Mouse (Mus musculus) lung, adult 2 months (tissue): ENCODE measurements around the gene Chac1. TPM values are rescaled to one million over a fixed set of nuclear protein-coding genes. Genes with fewer than 3 reads are reported as not detected.

Source experiments
- DNase-seq: peaks from one replicate; pipeline ENCODE4 v3.0.0; 2022
- H3K4me1 ChIP-seq: fragments of 200-500 bp; 2 replicates; pipeline ENCODE4 v1.6.1; 2011; ENCODE audit warnings: low read length; ENCODE audit not compliant: control insufficient read depth, insufficient read depth
- H3K4me3 ChIP-seq: fragments of 200-500 bp; replicated peaks from 2 replicates; pipeline ENCODE3; 2011; ENCODE audit warnings: low read depth, mild to moderate bottlenecking, control low read depth, low read length; ENCODE audit errors: extremely low read depth
- CTCF ChIP-seq: fragments of 200-500 bp; IDR thresholded peaks from 2 replicates; pipeline ENCODE4 v1.5.1; 2011; ENCODE audit warnings: mild to moderate bottlenecking, low read length, control low read depth; ENCODE audit not compliant: insufficient read depth
- POLR2A ChIP-seq: fragments of 200-500 bp; IDR thresholded peaks from 2 replicates; pipeline ENCODE4 v1.6.1; 2011; ENCODE audit warnings: low read depth, mild to moderate bottlenecking, control low read depth, low read length, borderline replicate concordance; ENCODE audit errors: extremely low read depth
- WGBS: fragments of 180-500 bp; shearing (Covaris S2); methylation state at CpG from one replicate; pipeline ENCODE4 v1.1.7; 2018; 5-methylcytosine and 5-hydroxymethylcytosine counted together
- polyA plus RNA-seq: library from polyadenylated mRNA; depleted of rRNA; stranded (reverse); fragments of >200 nt; gene quantifications from 2 replicates; pipeline ENCODE4 v1.2.3, GENCODE M21; 2012

The Chac1 gene
- polyA plus RNA-seq, 1 experiment, result 10.7 TPM

GRCm38 (mm10) chr2:119327942-119328526 is 23.0 kb upstream of the Chac1 start:
- H3K4me3 ChIP-seq, result peak overlapping the region; percentile 66
- no peak for TF ChIP-seq CTCF
- no peak for TF ChIP-seq POLR2A
- DNase-seq, result no peak
- WGBS, result 32% methylated on average over 11 of the region's 11 CpGs
- H3K4me1 ChIP-seq, result peaks cover 20% of the 10 kb centered on the region

GRCm38 (mm10) chr2:119328546-119328945 is 22.5 kb upstream of the Chac1 start:
- TF ChIP-seq CTCF (no peak), POLR2A (no peak)

GRCm38 (mm10) chr2:119329123-119329817 is 21.8 kb upstream of the Chac1 start:
- no peak for DNase-seq
- peaks cover 20% of the 10 kb centered on the region for H3K4me1 ChIP-seq
- TF ChIP-seq POLR2A, result no peak
- TF ChIP-seq CTCF, result no peak
- H3K4me3 ChIP-seq, result peak overlapping the region; percentile 44
- 37% methylated on average over 3 of the region's 3 CpGs for WGBS

More at GRCm38 (mm10) chr2:119328546-119328945, 22.5 kb upstream of the Chac1 start:
- DNase-seq, result no peak
- H3K4me1 ChIP-seq, result peaks cover 20% of the 10 kb centered on the region
- H3K4me3 ChIP-seq, result peak overlapping the region; percentile 66
- 32% methylated on average over 5 of the region's 5 CpGs for WGBS

GRCm38 (mm10) chr2:119330795-119331194 is 20.2 kb upstream of the Chac1 start:
- TF ChIP-seq CTCF (no peak), POLR2A (no peak)
- no peak for DNase-seq
- H3K4me1 ChIP-seq, result peaks cover 11% of the 10 kb centered on the region
- WGBS, result 79% methylated on average over 8 of the region's 8 CpGs
- H3K4me3 ChIP-seq, result peak overlapping the region; percentile 45

- 59% methylated on average over 24 of the region's 24 CpGs for WGBS
- DNase-seq, result no peak
- peak overlapping the region; percentile 50 for H3K4me3 ChIP-seq
- TF ChIP-seq POLR2A (no peak), CTCF (no peak)
- peaks cover 13% of the 10 kb centered on the region for H3K4me1 ChIP-seq
Observed at GRCm38 (mm10) chr2:119332177-119332661, 18.8 kb upstream of the Chac1 start.

GRCm38 (mm10) chr2:119334135-119334534 is 16.9 kb upstream of the Chac1 start:
- Histone ChIP-seq H3K4me1 (peaks cover 17% of the 10 kb centered on the region), H3K4me3 (no peak overlapping the region)
- WGBS, result 35% methylated on average over 1 of the region's 1 CpGs
- no peak for DNase-seq
- TF ChIP-seq POLR2A (no peak), CTCF (no peak)

GRCm38 (mm10) chr2:119334964-119335525 is 16.0 kb upstream of the Chac1 start:
- WGBS, result 70% methylated on average over 7 of the region's 7 CpGs
- H3K4me1 ChIP-seq, result peaks cover 10% of the 10 kb centered on the region
- no peak for DNase-seq
- TF ChIP-seq POLR2A (no peak), CTCF (no peak)
- H3K4me3 ChIP-seq, result peak overlapping the region; percentile 28

GRCm38 (mm10) chr2:119335535-119335934 is 15.5 kb upstream of the Chac1 start:
- Histone ChIP-seq H3K4me3 (no peak overlapping the region), H3K4me1 (peaks cover 7% of the 10 kb centered on the region)
- TF ChIP-seq CTCF, result no peak
- no peak for TF ChIP-seq POLR2A
- no peak for DNase-seq
- WGBS, result 73% methylated on average over 1 of the region's 1 CpGs

GRCm38 (mm10) chr2:119336002-119336401 is 15.0 kb upstream of the Chac1 start:
- TF ChIP-seq POLR2A, result no peak
- TF ChIP-seq CTCF, result no peak
- H3K4me3 ChIP-seq, result peak overlapping the region; percentile 11
- WGBS, result 37% methylated on average over 2 of the region's 2 CpGs
- DNase-seq, result no peak
- peaks cover 6% of the 10 kb centered on the region for H3K4me1 ChIP-seq
